24 mouse cellular contexts compared by ENCODE assay signal in the genomic region with DNA sequence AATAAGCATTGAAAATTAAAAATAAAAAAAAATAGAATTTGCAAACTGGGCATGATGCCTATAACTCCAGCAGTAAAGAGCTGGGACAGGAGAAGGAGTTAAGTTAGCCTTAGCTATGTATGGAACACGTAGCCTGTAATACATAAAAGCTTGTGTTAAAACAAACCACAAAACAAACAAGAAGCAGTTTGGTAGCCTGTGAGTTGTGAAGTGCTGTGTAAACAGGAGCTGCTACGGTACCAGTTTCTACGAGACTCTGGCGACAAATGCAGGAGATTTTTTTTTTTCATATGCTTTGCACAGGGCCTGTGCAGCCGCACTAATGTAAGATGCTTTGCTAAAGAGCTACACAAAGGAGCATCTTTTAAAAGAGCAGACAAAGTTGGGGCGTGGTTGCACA.
A peak's percentile ranks its signal among the peaks of the same experiment; 100 is the strongest.
DNase-seq lines count a peak whose midpoint lies in the region; ATAC-seq and TF ChIP-seq lines count a peak whose summit lies in the region.
"Had no signal": no experiment of that assay in that cellular context is flagged by ENCODE, and none has a peak within 500 bp of the region (broad histone marks: within the 10 kb centered on the region; RNA-seq: fewer than 3 reads in every experiment).

No protein-coding gene starts in this region.

- no peak for TF ChIP-seq CTCF in lung, adult 2 months (IDR thresholded peaks at IDR 0.05; ENCODE audit: insufficient read depth, low read length)
- TF ChIP-seq CTCF in cerebellum, adult 2 months (IDR thresholded peaks at IDR 0.05; ENCODE audit: borderline replicate concordance, insufficient read depth, low read depth, low read length) = no peak

- no peaks in the 10 kb centered on the region for H3K9me3 ChIP-seq in lung, embryonic 16.5 days (ENCODE audit: control insufficient read depth, low read length)
- H3K9me3 ChIP-seq in midbrain, embryonic 11.5 days (ENCODE audit: control insufficient read depth, low read length) = no peaks in the 10 kb centered on the region
- H3K9me3 ChIP-seq in midbrain, embryonic 14.5 days (ENCODE audit: control insufficient read depth, low read length) = no peaks in the 10 kb centered on the region
- H3K9me3 ChIP-seq: embryonic facial prominence, embryonic 13.5 days; embryonic facial prominence, embryonic 15.5 days; forebrain, embryonic 10.5 days; forebrain, embryonic 12.5 days had no signal

- no peak for TF ChIP-seq POLR2A in lung, adult 2 months (IDR thresholded peaks at IDR 0.05; ENCODE audit: borderline replicate concordance, extremely low read depth, low read depth, low read length)
- TF ChIP-seq POLR2A in cerebellum, adult 2 months (IDR thresholded peaks at IDR 0.05; ENCODE audit: borderline replicate concordance, insufficient read depth, low read length) = no peak

- H3K4me3 ChIP-seq in lung, embryonic 16.5 days (ENCODE audit: low read length) = no peak overlapping the region
- H3K4me3 ChIP-seq in lung, adult 2 months (replicated peaks; ENCODE audit: extremely low read depth, low read depth, low read length) = no peak overlapping the region
- no peak overlapping the region for H3K4me3 ChIP-seq in midbrain, embryonic 11.5 days (ENCODE audit: low read depth, low read length)
- no peak overlapping the region for H3K4me3 ChIP-seq in midbrain, embryonic 14.5 days (replicated peaks; ENCODE audit: low read depth, low read length)
- H3K4me3 ChIP-seq in cerebellum, adult 2 months (replicated peaks; ENCODE audit: insufficient read depth, low read depth, low read length) = no peak overlapping the region
- H3K4me3 ChIP-seq: embryonic facial prominence, embryonic 13.5 days; embryonic facial prominence, embryonic 15.5 days; erythroblast, embryonic 14.5 days; forebrain, embryonic 10.5 days; forebrain, embryonic 12.5 days had no signal

- DNase-seq in lung, adult 2 months = no peak
- DNase-seq in lung, postnatal 25 days (ENCODE audit: low spot score) = peak; percentile 39
- DNase-seq in lung, postnatal 4 days = no peak
- peak; percentile 49 for DNase-seq in midbrain, embryonic 11.5 days (ENCODE audit: low spot score, missing footprints)
- DNase-seq in midbrain, embryonic 14.5 days = no peak
- no peak for DNase-seq in cerebellum, adult 2 months
- DNase-seq: adrenal gland, adult 8-10 months; adrenal gland, postnatal 14 days; adrenal gland, postnatal 36 days; cerebellum, adult 11-12 months; cerebellum, adult 8-10 months; cerebellum, adult 9-11 months; cerebellum, postnatal 14 days; cerebellum, postnatal 36 days; embryo, embryonic 11 days had no signal

- WGBS in lung, embryonic 16.5 days = 53% methylated on average over 6 of the region's 6 CpGs
- 70% methylated on average over 6 of the region's 6 CpGs for whole genome bisulfite sequencing in lung, adult 2 months
- WGBS in midbrain, embryonic 11.5 days = 81% methylated on average over 6 of the region's 6 CpGs
- 78% methylated on average over 6 of the region's 6 CpGs for WGBS in midbrain, embryonic 14.5 days
- WGBS in cerebellum, adult 2 months = 90% methylated on average over 6 of the region's 6 CpGs

- ATAC-seq in lung, embryonic 16.5 days (ENCODE audit: low read depth) = peak; percentile 63
- ATAC-seq in midbrain, embryonic 11.5 days (ENCODE audit: low FRiP score) = no peak
- ATAC-seq in midbrain, embryonic 14.5 days (ENCODE audit: low FRiP score, low TSS enrichment) = no peak
- ATAC-seq: activated CD4-positive, CD25-positive, alpha-beta regulatory T cell, adult 4 months; forebrain, embryonic 14.5 days; forebrain, embryonic 16.5 days had no signal

- peaks cover 4% of the 10 kb centered on the region; the same call in 1 of the 2 replicates for H3K4me1 ChIP-seq in lung, embryonic 16.5 days (replicated peaks; ENCODE audit: control insufficient read depth, insufficient read depth, low read length)
- peaks cover 4% of the 10 kb centered on the region for H3K4me1 ChIP-seq in lung, adult 2 months (ENCODE audit: control insufficient read depth, insufficient read depth, low read length)
- no peaks in the 10 kb centered on the region for H3K4me1 ChIP-seq in midbrain, embryonic 11.5 days (ENCODE audit: control insufficient read depth, insufficient read depth, low read length)
- no peaks in the 10 kb centered on the region for H3K4me1 ChIP-seq in midbrain, embryonic 14.5 days (ENCODE audit: control insufficient read depth, insufficient read depth, low read length)
- H3K4me1 ChIP-seq in cerebellum, adult 2 months (ENCODE audit: control insufficient read depth, insufficient read depth, low read length) = no peaks in the 10 kb centered on the region
- H3K4me1 ChIP-seq: embryonic facial prominence, embryonic 13.5 days; embryonic facial prominence, embryonic 15.5 days had no signal

- H3K27ac ChIP-seq in lung, embryonic 16.5 days (ENCODE audit: low read length) = no peak overlapping the region
- no peak overlapping the region for H3K27ac ChIP-seq in midbrain, embryonic 11.5 days (ENCODE audit: low read depth, low read length)
- H3K27ac ChIP-seq in midbrain, embryonic 14.5 days (replicated peaks; ENCODE audit: low read depth, low read length) = no peak overlapping the region
- no peak overlapping the region for H3K27ac ChIP-seq in cerebellum, adult 2 months (ENCODE audit: insufficient read depth, low read length)
- H3K27ac ChIP-seq: embryonic facial prominence, embryonic 13.5 days; embryonic facial prominence, embryonic 15.5 days; forebrain, embryonic 10.5 days; forebrain, embryonic 12.5 days had no signal

- H3K27me3 ChIP-seq in lung, embryonic 16.5 days (ENCODE audit: control insufficient read depth, insufficient read depth, low read depth, low read length) = no peaks in the 10 kb centered on the region
- no peaks in the 10 kb centered on the region for H3K27me3 ChIP-seq in midbrain, embryonic 11.5 days (ENCODE audit: control insufficient read depth, insufficient read depth, low read length)
- H3K27me3 ChIP-seq in midbrain, embryonic 14.5 days (ENCODE audit: control insufficient read depth, insufficient read depth, low read length) = no peaks in the 10 kb centered on the region
- H3K27me3 ChIP-seq in cerebellum, adult 2 months (ENCODE audit: control insufficient read depth, insufficient read depth, low read length) = no peaks in the 10 kb centered on the region
- H3K27me3 ChIP-seq: embryonic facial prominence, embryonic 13.5 days; embryonic facial prominence, embryonic 15.5 days; forebrain, embryonic 12.5 days had no signal

- H3K4me2 ChIP-seq in lung, embryonic 16.5 days (ENCODE audit: low read depth, low read length) = no peak overlapping the region
- no peak overlapping the region for H3K4me2 ChIP-seq in midbrain, embryonic 11.5 days
- no peak overlapping the region for H3K4me2 ChIP-seq in midbrain, embryonic 14.5 days (ENCODE audit: low read length)
- H3K4me2 ChIP-seq: embryonic facial prominence, embryonic 13.5 days; embryonic facial prominence, embryonic 15.5 days; forebrain, embryonic 12.5 days had no signal

- H3K9ac ChIP-seq in lung, embryonic 16.5 days (ENCODE audit: low read length) = no peak overlapping the region
- no peak overlapping the region for H3K9ac ChIP-seq in midbrain, embryonic 11.5 days (ENCODE audit: low read length)
- no peak overlapping the region for H3K9ac ChIP-seq in midbrain, embryonic 14.5 days (replicated peaks; ENCODE audit: low read length)
- H3K9ac ChIP-seq: embryonic facial prominence, embryonic 13.5 days; embryonic facial prominence, embryonic 15.5 days; forebrain, embryonic 12.5 days had no signal

- no peaks in the 10 kb centered on the region for H3K36me3 ChIP-seq in lung, embryonic 16.5 days (ENCODE audit: control insufficient read depth, insufficient read depth, low read length)
- H3K36me3 ChIP-seq in midbrain, embryonic 11.5 days (ENCODE audit: control insufficient read depth, insufficient read depth, low read length) = no peaks in the 10 kb centered on the region
- no peaks in the 10 kb centered on the region for H3K36me3 ChIP-seq in midbrain, embryonic 14.5 days (ENCODE audit: control insufficient read depth, insufficient read depth, low read length)
- H3K36me3 ChIP-seq: embryonic facial prominence, embryonic 13.5 days; embryonic facial prominence, embryonic 15.5 days; forebrain, embryonic 10.5 days; forebrain, embryonic 12.5 days had no signal

Comparison
In these comparisons a context has a peak if more than half of its experiments do, and no peak if none do; other contexts are left out.
1. DNase-seq: peak in lung, postnatal 25 days (single experiment) and midbrain, embryonic 11.5 days (single experiment); none in lung, adult 2 months (single experiment), lung, postnatal 4 days (0 of 2), midbrain, embryonic 14.5 days (single experiment) and cerebellum, adult 2 months (0 of 2).